Mouse (Mus musculus) forebrain, embryonic 16.5 days (tissue): ENCODE data around the gene Chst10. TPM values are rescaled to one million over a fixed set of nuclear protein-coding genes. Genes with fewer than 3 reads are reported as not detected.

ENCODE experiments used
- ATAC-seq: fragments of 200-750 bp; cut with Nextera tagmentation; 2 replicates; pipeline ENCODE4 v1.8.0; 2017; ENCODE audit warnings: mild to moderate bottlenecking, moderate library complexity
- H3K27ac ChIP-seq: fragments of 300-500 bp; sonication (generic); 2 replicates; pipeline ENCODE4 v1.5.1; 2014; ENCODE audit warnings: low read length, control low read depth
- H3K27me3 ChIP-seq: fragments of 300-500 bp; sonication (generic); replicated peaks from 2 replicates; pipeline ENCODE4 v1.6.1; 2014; ENCODE audit warnings: low read length; ENCODE audit not compliant: control insufficient read depth, insufficient read depth
- H3K36me3 ChIP-seq: fragments of 300-500 bp; sonication (generic); 2 replicates; pipeline ENCODE4 v1.6.1; 2014; ENCODE audit not compliant: control insufficient read depth, insufficient read depth
- H3K4me1 ChIP-seq: fragments of 300-500 bp; sonication (generic); replicated peaks from 2 replicates; pipeline ENCODE4 v1.6.1; 2014; ENCODE audit warnings: low read length; ENCODE audit not compliant: control insufficient read depth, insufficient read depth
- H3K4me2 ChIP-seq: fragments of 300-500 bp; sonication (generic); 2 replicates; pipeline ENCODE4 v1.6.1; 2014; ENCODE audit warnings: mild to moderate bottlenecking, low read length, control low read depth
- H3K4me3 ChIP-seq: fragments of 300-500 bp; sonication (generic); replicated peaks from 2 replicates; pipeline ENCODE4 v1.5.1; 2014; ENCODE audit warnings: mild to moderate bottlenecking, low read length, control low read depth
- H3K9ac ChIP-seq: fragments of 300-500 bp; sonication (generic); replicated peaks from 2 replicates; pipeline ENCODE4 v1.6.1; 2014; ENCODE audit warnings: low read depth, low read length, control low read depth
- H3K9me3 ChIP-seq: fragments of 300-500 bp; sonication (generic); 2 replicates; pipeline ENCODE4 v1.6.1; 2016; ENCODE audit warnings: low read length; ENCODE audit not compliant: control insufficient read depth
- WGBS: fragments of 180-500 bp; shearing (Covaris S2); extraction: QIAGEN DNeasy Blood & Tissue Kit; methylation state at CpG from one replicate; pipeline ENCODE4 v1.1.7; 2014; 5-methylcytosine and 5-hydroxymethylcytosine counted together
- polyA plus RNA-seq: library from polyadenylated mRNA; unstranded; fragments of >200 nt; fragmentation: Nextera tagmentation; extraction: Ambion mirVana; gene quantifications from 2 replicates; pipeline ENCODE4 v1.2.1, GENCODE M21; 2015

Gene Chst10
- polyA plus RNA-seq, 1 experiment from 2014 or later, result 55.8 TPM

- peaks cover 2% of the 10 kb centered on the region; the same call in 1 of the 2 replicates for H3K27me3 ChIP-seq
- H3K4me3 ChIP-seq, result peak overlapping the region; percentile 60
- peak overlapping the region; percentile 89 for H3K9ac ChIP-seq
- H3K4me2 ChIP-seq, result peak overlapping the region; percentile 98
- 1% methylated on average over 96 of the region's 103 CpGs for WGBS
- peak overlapping the region; percentile 84 for H3K27ac ChIP-seq
- no peaks in the 10 kb centered on the region for H3K9me3 ChIP-seq
- H3K36me3 ChIP-seq, result no peaks in the 10 kb centered on the region
- H3K4me1 ChIP-seq, result peaks cover 10% of the 10 kb centered on the region; the same call in 1 of the 2 replicates
- peak; percentile 75 for ATAC-seq
These were observed 62.1 kb downstream of the Chst10 start for GRCm38 (mm10) chr1:38835568-38836476.

- no peak for ATAC-seq
- H3K4me2 ChIP-seq, result peak overlapping the region; percentile 98
- peak overlapping the region; percentile 60 for H3K4me3 ChIP-seq
- no peak overlapping the region for H3K27ac ChIP-seq
- no peaks in the 10 kb centered on the region for H3K9me3 ChIP-seq
- WGBS, result 24% methylated on average over 3 of the region's 3 CpGs
- H3K27me3 ChIP-seq, result peaks cover 2% of the 10 kb centered on the region; the same call in 1 of the 2 replicates
- no peak overlapping the region for H3K9ac ChIP-seq
- no peaks in the 10 kb centered on the region for H3K36me3 ChIP-seq
- H3K4me1 ChIP-seq, result peaks cover 10% of the 10 kb centered on the region; the same call in 1 of the 2 replicates
These were observed 63.1 kb downstream of the Chst10 start for GRCm38 (mm10) chr1:38834899-38835298.

GRCm38 (mm10) chr1:38824926-38825325 is 73.0 kb downstream of the Chst10 start:
- Histone ChIP-seq H3K4me3 (no peak overlapping the region), H3K9me3 (no peaks in the 10 kb centered on the region), H3K36me3 (no peaks in the 10 kb centered on the region), H3K4me1 (no peaks in the 10 kb centered on the region), H3K4me2 (no peak overlapping the region), H3K27ac (no peak overlapping the region), H3K9ac (no peak overlapping the region), H3K27me3 (no peaks in the 10 kb centered on the region)
- ATAC-seq, result no peak
- 56% methylated on average over 2 of the region's 2 CpGs for WGBS

- WGBS, result 83% methylated on average over 2 of the region's 2 CpGs
These were observed 74.1 kb downstream of the Chst10 start for GRCm38 (mm10) chr1:38823851-38824250.

GRCm38 (mm10) chr1:38819691-38820090 is 78.3 kb downstream of the Chst10 start:
- H3K9me3 ChIP-seq, result no peaks in the 10 kb centered on the region
- H3K9ac ChIP-seq, result no peak overlapping the region
- no peaks in the 10 kb centered on the region for H3K27me3 ChIP-seq
- H3K4me3 ChIP-seq, result no peak overlapping the region
- H3K4me2 ChIP-seq, result no peak overlapping the region
- ATAC-seq, result no peak
- peaks cover 2% of the 10 kb centered on the region; the same call in 1 of the 2 replicates for H3K36me3 ChIP-seq
- no peak overlapping the region for H3K27ac ChIP-seq
- H3K4me1 ChIP-seq, result peaks cover 10% of the 10 kb centered on the region

More at GRCm38 (mm10) chr1:38823851-38824250, 74.1 kb downstream of the Chst10 start:
- no peaks in the 10 kb centered on the region for H3K27me3 ChIP-seq
- H3K9ac ChIP-seq, result no peak overlapping the region
- H3K4me2 ChIP-seq, result no peak overlapping the region
- no peaks in the 10 kb centered on the region for H3K36me3 ChIP-seq
- no peaks in the 10 kb centered on the region for H3K9me3 ChIP-seq
- H3K4me3 ChIP-seq, result no peak overlapping the region
- no peak overlapping the region for H3K27ac ChIP-seq
- ATAC-seq, result no peak
- no peaks in the 10 kb centered on the region for H3K4me1 ChIP-seq

GRCm38 (mm10) chr1:38817671-38818070 is 80.3 kb downstream of the Chst10 start:
- Histone ChIP-seq H3K27ac (no peak overlapping the region), H3K36me3 (peaks cover 7% of the 10 kb centered on the region), H3K4me2 (no peak overlapping the region), H3K27me3 (no peaks in the 10 kb centered on the region), H3K9me3 (no peaks in the 10 kb centered on the region), H3K4me1 (peaks cover 10% of the 10 kb centered on the region), H3K9ac (no peak overlapping the region), H3K4me3 (no peak overlapping the region)
- 65% methylated on average over 3 of the region's 3 CpGs for WGBS
- peak; percentile 52 for ATAC-seq

- 0 out of 2 replicates have a peak, but pooled peaks have one; percentile 15 for ATAC-seq
- H3K4me1 ChIP-seq, result peaks cover 10% of the 10 kb centered on the region
- H3K4me2 ChIP-seq, result no peak overlapping the region
- 78% methylated on average over 9 of the region's 9 CpGs for WGBS
- H3K4me3 ChIP-seq, result no peak overlapping the region
- H3K9me3 ChIP-seq, result no peaks in the 10 kb centered on the region
- no peaks in the 10 kb centered on the region for H3K27me3 ChIP-seq
- H3K27ac ChIP-seq, result no peak overlapping the region
- peaks cover 10% of the 10 kb centered on the region for H3K36me3 ChIP-seq
- H3K9ac ChIP-seq, result no peak overlapping the region
These were observed 80.7 kb downstream of the Chst10 start for GRCm38 (mm10) chr1:38817268-38817667.

- Histone ChIP-seq H3K36me3 (peaks cover 10% of the 10 kb centered on the region), H3K4me3 (no peak overlapping the region), H3K27ac (no peak overlapping the region), H3K27me3 (no peaks in the 10 kb centered on the region), H3K4me1 (peaks cover 10% of the 10 kb centered on the region), H3K9ac (no peak overlapping the region), H3K9me3 (no peaks in the 10 kb centered on the region), H3K4me2 (no peak overlapping the region)
- 0 out of 2 replicates have a peak, but pooled peaks have one; percentile 28 for ATAC-seq
- WGBS, result 54% methylated on average over 4 of the region's 4 CpGs
These were observed 81.7 kb downstream of the Chst10 start for GRCm38 (mm10) chr1:38816306-38816705.
